Mouse (Mus musculus): ENCODE data around the gene Idi1. TPM values are rescaled to one million over a fixed set of nuclear protein-coding genes. Genes with fewer than 3 reads are reported as not detected.

Gene Idi1
- polyA plus RNA-seq, 1 experiment = not detected

Other genes with a start within 250 kb of the Idi1 start
- gene Wdr37, start 13.6 kb upstream of the Idi1 start, polyA plus RNA-seq (2012; ENCODE audit: insufficient read depth, insufficient read length, low replicate concordance, missing spikeins) = not detected in 2 replicates
- not detected in 2 replicates for gene Gm9745, start 62.7 kb downstream of the Idi1 start, polyA plus RNA-seq (2012; ENCODE audit: insufficient read depth, insufficient read length, low replicate concordance, missing spikeins)
- gene Idi2, start 67.4 kb downstream of the Idi1 start, polyA plus RNA-seq (2012; ENCODE audit: insufficient read depth, insufficient read length, low replicate concordance, missing spikeins) = not detected in 2 replicates
- not detected in 2 replicates for gene Gtpbp4, start 110.6 kb downstream of the Idi1 start, polyA plus RNA-seq (2012; ENCODE audit: insufficient read depth, insufficient read length, low replicate concordance, missing spikeins)
- not detected in 2 replicates for gene Larp4b, start 208.4 kb downstream of the Idi1 start, polyA plus RNA-seq (2012; ENCODE audit: insufficient read depth, insufficient read length, low replicate concordance, missing spikeins)